17 mouse cellular contexts compared by ENCODE assay signal in the genomic region with DNA sequence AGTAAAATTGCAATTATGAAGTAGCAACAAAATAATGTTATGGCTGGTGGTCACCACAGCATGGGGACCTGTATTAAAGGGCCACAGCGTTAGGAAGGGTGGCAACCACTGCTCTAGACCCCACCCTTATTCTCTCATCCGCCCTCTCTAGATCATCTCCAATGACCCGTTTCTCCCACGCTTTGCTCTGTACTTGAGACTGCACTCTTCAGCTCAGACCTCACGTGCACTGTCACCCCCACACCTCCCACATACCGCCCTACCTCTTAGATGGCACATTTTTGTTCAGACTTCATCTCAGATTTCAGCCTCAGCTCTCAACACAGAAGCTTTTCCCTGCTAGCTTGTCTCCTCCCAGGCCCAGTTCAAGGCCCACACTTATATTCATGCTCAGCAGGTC. TPM values are rescaled to one million over a fixed set of nuclear protein-coding genes. Genes with fewer than 3 reads are reported as not detected.
"Had no signal": no experiment of that assay in that cellular context is flagged by ENCODE, and none has a peak within 500 bp of the region (broad histone marks: within the 10 kb centered on the region; RNA-seq: fewer than 3 reads in every experiment).

No protein-coding gene starts in this region.

- H3K36me3 ChIP-seq: lung, embryonic 15.5 days; midbrain, embryonic 13.5 days; midbrain, embryonic 15.5 days; neural tube, embryonic 12.5 days; stomach, embryonic 15.5 days had no signal

- H3K4me2 ChIP-seq: lung, embryonic 15.5 days; midbrain, embryonic 11.5 days; midbrain, embryonic 13.5 days; midbrain, embryonic 15.5 days; neural tube, embryonic 12.5 days; stomach, embryonic 15.5 days had no signal

- ATAC-seq: lung, postnatal 0 days; midbrain, embryonic 13.5 days; midbrain, embryonic 15.5 days had no signal

- H3K4me1 ChIP-seq: megakaryocyte, embryonic 14.5 days; stomach, embryonic 15.5 days had no signal

- H3K9ac ChIP-seq: lung, embryonic 15.5 days; midbrain, embryonic 13.5 days; midbrain, embryonic 15.5 days; neural tube, embryonic 12.5 days; stomach, embryonic 15.5 days had no signal

- H3K27me3 ChIP-seq: lung, embryonic 15.5 days; megakaryocyte, embryonic 14.5 days; midbrain, embryonic 13.5 days; midbrain, embryonic 15.5 days; neural tube, embryonic 12.5 days; stomach, embryonic 15.5 days had no signal

- DNase-seq: lung, adult 2 months; lung, postnatal 14 days; lung, postnatal 36 days; right cerebral cortex, postnatal 14 days; thymus, adult 2 months; thymus, postnatal 25 days; thymus, postnatal 4 days had no signal

- H3K4me3 ChIP-seq: lung, embryonic 15.5 days; megakaryocyte, embryonic 14.5 days; midbrain, embryonic 13.5 days; midbrain, embryonic 15.5 days; neural tube, embryonic 12.5 days; stomach, embryonic 15.5 days had no signal

- H3K27ac ChIP-seq: lung, embryonic 15.5 days; macrophage; midbrain, embryonic 13.5 days; midbrain, embryonic 15.5 days; neural tube, embryonic 12.5 days; stomach, embryonic 15.5 days; stomach, postnatal 0 days had no signal

- H3K9me3 ChIP-seq: lung, embryonic 15.5 days; megakaryocyte, embryonic 14.5 days; midbrain, embryonic 13.5 days; midbrain, embryonic 15.5 days; neural tube, embryonic 12.5 days; stomach, embryonic 15.5 days had no signal

RNA-seq across cellular contexts. Expression of a gene that starts 45.8 kb away (rescaled TPM):
- polyA plus RNA-seq: macrophage had no signal
